Mouse (Mus musculus) lung, embryonic 15.5 days (tissue): ENCODE results near the gene Gm11114. TPM values are rescaled to one million over a fixed set of nuclear protein-coding genes. Genes with fewer than 3 reads are reported as not detected.

Experiments used
- polyA plus RNA-seq: library from polyadenylated mRNA; unstranded; fragments of >200 nt; fragmentation: Nextera tagmentation; extraction: Ambion mirVana; gene quantifications from 2 replicates; pipeline ENCODE4 v1.2.1, GENCODE M21; 2015

Gm11114 gene
- polyA plus RNA-seq, 1 experiment from 2014 or later = not detected

Other genes starting within 250 kb of the Gm11114 start
- gene Tent5a, start 14.6 kb downstream of the Gm11114 start, polyA plus RNA-seq = 8.5 and 9.1 TPM in 2 replicates